Mouse (Mus musculus) heart, adult 8-10 months (tissue): ENCODE measurements around the gene Ctnna2. TPM values are rescaled to one million over a fixed set of nuclear protein-coding genes. Genes with fewer than 3 reads are reported as not detected.

Experiments
- DNase-seq: peaks from one replicate; pipeline ENCODE4 v3.0.0; 2022; ENCODE audit warnings: low spot score
- total RNA-seq, 4 experiments: library from RNA; stranded (reverse); gene quantifications; 2 replicates each; pipeline ENCODE4 v1.2.4; 2022

Ctnna2 gene
- total RNA-seq, 4 experiments from 2014 or later = 0.06 to 0.19 TPM; not detected in 2

DNA sequence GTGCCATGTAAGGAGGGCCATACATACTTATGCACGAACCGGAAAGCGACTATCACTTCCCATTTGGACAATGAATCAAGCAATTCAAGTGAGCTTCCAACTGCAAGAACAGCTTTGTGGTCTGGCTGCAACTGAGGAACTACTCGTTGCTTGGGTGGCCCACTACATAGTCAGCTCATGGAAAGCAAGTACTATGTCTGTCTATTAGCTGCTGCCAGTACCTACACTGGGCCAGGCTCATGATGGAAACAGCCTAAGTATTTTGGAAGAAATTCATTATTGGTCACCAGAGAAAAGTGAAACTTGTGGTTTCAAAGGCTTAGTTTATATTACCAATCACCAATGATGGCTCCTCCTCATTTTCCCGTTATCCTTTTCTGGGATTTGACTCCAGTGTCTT is 693.2 kb downstream of the Ctnna2 start:
- no peak for DNase-seq

DNA sequence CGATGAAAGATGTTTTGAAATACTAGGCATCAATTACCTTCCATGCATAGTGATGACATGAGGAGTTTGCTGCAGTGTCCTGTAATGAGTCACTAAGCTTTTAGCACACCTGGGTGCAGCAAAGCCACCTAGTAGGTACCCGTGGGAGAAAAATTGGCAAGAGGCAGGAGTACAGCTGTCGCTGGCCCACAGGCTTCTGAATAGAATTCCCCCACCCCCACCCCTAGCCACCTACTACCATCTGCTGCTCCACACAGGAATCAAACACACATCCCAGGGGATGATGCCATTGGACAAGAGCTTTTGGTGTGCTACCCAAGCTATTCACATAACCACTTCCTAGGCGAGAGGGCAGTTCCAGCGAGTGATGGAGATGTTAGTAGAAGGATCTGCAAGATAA is 700.7 kb downstream of the Ctnna2 start:
- no peak for DNase-seq

DNA sequence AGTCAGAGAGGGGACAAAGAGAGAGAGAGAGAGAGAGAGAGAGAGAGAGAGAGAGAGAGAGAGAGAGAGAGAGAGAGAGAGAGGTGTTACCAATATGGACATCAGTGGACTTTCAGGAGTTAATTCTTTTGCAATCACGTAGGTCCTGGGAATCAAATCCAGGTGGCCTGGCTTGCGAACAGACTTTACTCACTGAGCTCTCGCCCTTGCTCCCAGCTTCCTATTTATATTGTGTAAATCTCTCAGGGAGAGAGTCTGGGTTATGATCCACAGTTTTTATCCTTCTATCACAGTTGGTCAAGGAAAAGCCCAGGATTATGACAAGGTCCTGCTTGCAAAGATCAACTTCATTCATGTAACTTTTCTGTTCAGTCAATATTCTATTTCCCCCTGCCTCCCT is 714.3 kb downstream of the Ctnna2 start:
- no peak for DNase-seq

DNA sequence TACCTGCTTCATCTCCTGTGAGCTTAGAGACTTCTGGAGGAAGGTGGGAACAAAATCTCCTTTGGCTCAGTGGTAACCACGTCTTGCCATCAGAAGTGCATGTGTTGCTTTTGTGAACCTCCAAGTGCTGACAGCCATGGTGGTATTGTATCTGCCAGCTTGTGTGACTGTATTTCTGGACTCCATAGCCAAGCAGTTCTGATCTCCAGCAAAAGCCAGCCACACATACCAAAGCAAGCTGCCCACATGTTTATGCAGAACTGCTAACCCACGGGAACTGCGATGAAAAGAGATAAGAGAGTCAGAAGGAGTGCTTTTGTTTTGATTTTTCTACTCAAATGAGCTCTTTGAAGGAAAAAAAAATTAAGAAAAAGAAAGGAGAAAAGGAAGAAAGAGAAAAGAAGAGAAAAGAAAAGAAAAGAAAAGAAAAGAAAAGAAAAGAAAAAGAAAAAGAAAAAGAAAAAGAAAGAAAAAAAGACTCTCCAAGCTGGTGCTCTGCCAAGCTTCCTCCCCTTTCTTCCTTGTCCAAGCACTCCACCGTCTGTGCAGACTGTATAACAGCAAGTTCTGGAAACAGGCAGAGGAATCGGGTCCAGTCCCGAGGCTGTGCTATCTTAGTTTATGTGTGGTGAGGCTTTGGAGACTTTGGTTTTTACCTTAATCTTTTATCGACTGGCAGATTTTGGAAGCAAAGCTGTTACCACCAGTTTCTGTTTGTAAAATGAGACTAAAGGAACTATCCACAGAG is 722.0 kb downstream of the Ctnna2 start:
- no peak for DNase-seq

DNA sequence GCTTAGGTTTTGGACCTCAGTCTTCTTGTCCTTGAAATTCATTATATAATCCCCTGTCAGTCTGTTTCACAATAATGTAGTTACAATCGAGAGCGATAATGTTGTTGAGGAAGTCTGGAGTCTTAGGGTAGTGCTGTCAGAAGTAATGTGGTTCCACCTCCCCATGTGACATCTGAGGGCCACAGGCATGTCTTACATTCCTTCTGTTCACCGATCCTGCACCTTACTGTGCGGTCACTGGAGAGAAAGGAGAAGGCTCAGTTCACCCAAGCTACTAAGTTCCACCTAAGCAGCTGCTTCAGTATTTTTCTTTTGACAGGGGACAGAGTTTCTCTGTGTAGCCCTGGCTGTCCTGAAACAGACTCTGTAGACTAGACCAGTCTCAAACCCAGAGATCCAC is 723.2 kb downstream of the Ctnna2 start:
- no peak for DNase-seq

DNA sequence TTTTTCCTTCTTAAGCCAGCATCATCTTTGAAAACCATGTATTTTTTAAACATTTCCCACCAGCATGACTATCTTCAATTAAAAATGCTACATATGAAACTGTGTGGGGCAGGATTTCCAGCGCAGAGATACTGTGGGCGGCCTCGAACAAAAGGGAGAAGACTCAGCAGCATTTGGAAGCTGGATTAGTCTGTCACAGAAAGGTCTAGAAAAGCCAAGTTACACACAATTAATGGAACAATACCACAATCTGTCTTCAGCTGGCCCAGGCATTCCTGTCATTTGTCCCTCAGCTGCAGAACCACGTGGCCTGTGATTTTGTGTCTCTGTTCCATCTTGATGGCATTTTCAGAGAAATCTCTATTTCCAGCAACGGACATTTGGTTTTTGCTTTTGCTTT is 726.0 kb downstream of the Ctnna2 start:
- no peak for DNase-seq

DNA sequence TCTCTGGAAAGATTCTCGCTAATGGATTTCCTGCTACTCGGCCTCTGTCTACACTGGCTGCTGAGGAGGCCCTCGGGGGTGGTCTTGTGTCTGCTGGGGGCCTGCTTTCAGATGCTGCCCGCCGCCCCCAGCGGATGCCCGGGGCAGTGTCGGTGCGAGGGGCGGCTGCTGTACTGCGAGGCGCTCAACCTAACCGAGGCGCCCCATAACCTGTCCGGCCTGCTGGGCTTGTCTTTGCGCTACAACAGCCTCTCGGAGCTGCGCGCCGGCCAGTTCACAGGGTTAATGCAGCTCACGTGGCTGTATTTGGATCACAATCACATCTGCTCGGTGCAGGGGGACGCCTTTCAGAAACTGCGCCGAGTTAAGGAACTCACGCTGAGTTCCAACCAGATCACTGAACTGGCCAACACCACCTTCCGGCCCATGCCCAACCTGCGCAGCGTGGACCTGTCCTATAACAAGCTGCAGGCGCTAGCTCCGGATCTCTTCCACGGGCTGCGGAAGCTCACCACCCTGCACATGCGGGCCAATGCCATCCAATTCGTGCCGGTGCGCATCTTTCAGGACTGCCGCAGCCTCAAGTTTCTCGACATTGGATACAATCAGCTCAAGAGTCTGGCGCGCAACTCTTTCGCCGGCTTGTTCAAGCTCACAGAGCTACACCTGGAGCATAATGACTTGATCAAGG is 735.8 kb downstream of the Ctnna2 start:
- no peak for DNase-seq

DNA sequence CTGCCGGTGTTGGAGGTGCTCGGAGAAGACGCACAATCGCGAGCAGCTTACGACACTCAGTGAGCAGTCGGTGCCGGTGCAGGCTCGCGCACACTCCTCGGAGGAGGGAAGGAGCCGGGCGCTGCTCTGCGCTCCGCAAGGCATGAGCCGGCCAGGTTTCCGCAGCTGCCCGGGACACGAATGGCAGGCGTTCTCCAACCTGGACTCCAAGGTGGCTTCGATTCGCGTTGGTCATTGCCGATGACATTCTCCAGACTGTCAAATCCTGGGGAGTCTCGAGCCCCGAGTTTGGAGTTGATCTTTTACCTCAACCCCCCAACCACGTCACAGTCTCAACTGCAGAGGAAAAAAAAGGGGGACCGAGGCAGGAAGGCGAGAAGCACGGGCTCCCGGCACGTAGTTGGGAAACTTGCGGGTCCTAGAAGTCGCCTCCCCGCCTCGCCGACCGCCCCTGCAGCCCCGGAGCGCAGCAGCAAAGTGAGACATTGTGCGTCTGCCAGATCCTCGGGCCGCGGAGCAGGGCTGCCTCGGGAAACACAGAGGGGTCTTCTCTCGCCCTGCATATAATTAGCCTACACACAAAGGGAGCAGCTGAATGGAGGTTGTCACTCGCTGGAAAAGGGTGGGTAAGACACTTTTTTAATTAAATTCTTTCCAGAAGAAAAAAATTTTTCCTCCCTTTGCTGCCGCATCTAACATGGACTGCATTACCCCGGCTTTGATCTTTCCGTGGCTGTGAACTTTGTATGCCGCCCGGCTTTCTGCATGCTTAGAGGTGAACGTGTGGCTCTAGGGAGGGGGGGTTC is 736.7 kb downstream of the Ctnna2 start, which contains the start of gene Lrrtm1:
Lrrtm1 (plus strand) TSS at position 89 of the 806 bp plus-strand sequence.
- no peak for DNase-seq

DNA sequence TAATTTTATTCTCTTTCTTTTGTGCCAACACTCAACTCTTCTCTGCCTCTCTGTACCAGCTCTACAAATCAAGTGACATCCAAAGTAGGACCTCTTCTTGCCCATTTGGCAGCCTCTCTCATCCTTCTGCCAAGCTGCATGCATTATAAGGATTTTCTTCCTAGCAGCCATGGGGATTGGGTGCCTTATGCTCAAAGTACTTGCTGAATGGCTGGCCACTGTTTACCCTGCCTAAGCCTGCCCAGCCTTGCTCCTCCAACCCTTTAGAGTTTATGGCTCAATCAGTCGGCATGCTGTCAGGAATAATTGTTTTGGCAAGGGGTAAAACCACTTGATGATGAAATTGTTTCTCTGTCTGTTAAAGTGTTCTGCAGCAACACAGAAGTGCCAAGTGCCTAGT is 739.1 kb downstream of the Ctnna2 start:
- DNase-seq = no peak

DNA sequence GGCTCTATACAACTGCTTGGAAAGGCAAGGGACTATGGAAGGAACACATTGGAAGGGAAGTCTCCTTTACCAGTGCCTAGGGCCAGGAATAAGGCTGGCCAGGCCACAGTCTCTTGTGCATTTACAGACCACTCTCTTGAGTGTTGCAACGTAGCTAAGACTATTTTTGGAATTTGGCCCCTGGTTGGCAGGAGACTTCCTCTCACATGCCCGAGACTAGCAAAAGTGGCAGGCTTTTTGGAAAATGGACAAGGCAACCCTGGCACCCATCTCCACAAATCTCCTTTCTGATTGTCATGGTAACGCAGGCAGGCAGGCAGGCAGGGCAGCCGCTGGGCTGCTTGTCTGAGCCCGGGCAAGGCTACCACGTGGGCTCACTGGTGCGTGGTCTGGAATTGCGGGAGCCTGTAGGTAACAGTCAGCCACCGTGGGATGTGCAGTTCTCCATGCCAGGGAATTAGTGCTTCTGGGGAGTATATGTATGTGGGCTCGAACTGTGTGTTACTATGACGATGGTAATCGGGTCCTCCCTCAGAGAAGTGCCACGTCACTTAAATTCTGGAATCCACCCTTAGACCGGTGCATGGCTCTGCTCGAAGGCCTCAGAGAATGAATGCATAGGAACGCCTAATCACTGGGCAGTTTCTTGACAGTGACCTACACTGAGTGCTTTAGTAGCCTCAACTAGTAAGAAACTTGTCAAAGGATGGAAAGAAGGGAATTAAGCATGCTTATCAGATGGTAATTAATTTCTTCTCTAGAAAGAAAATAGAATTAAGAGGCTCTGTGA is 756.5 kb downstream of the Ctnna2 start:
- no peak for DNase-seq

DNA sequence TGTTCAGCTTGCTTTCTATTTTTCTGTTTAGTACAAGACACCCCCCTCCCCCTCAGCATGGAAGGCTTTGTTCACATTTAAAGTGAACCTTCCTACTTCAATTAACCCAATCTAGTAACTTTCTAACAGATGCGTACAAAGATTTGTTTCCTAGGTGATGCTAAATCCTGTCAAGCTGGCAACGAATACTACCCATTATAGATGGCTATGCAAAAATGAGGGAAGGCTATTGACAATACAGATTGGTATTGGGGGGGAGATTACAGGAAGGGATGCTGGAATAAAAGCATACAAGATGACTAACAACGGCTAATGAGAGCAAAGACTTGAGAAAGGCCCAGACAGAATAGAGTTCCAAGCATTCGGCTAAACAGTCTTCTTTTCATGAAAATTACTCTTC is 758.7 kb downstream of the Ctnna2 start:
- DNase-seq = no peak

DNA sequence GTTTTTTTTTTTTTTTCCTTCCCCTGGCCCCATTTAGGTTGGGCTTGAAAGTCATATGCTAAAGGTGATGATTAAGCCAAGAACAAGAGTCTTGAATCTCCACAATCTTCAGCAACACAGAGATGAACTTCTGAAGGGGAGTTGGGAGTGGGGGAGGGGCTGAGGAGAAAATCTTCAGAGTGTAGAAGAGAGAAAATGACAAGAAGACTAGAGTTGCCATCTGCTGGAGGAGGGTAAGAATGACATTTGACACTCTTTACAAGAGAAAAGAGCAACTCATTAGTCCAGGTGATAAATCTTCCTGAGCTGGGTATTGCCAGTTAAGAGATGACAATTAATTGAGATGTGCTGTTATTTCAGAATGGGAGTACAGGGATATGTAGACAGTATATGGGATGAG is 760.6 kb downstream of the Ctnna2 start:
- no peak for DNase-seq

DNA sequence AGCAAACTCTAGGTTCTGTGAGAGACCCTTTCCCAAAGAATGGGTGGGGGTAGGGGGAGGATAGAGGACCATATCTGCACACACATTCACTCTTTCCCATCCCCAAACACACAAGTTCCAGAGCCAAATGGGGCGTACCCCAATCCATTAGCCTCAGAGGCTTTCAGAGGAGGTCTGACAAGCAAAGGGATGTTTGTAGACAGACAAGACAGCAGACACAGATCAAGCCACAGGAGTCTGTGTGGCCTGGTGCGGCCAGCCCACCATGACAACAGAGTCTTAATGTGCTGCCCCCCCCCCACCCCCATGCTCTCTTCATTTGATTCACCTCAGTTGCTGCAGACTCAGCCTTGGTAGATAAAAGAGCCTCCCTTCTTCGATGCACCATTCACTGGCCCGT is 764.2 kb downstream of the Ctnna2 start:
- DNase-seq = no peak

DNA sequence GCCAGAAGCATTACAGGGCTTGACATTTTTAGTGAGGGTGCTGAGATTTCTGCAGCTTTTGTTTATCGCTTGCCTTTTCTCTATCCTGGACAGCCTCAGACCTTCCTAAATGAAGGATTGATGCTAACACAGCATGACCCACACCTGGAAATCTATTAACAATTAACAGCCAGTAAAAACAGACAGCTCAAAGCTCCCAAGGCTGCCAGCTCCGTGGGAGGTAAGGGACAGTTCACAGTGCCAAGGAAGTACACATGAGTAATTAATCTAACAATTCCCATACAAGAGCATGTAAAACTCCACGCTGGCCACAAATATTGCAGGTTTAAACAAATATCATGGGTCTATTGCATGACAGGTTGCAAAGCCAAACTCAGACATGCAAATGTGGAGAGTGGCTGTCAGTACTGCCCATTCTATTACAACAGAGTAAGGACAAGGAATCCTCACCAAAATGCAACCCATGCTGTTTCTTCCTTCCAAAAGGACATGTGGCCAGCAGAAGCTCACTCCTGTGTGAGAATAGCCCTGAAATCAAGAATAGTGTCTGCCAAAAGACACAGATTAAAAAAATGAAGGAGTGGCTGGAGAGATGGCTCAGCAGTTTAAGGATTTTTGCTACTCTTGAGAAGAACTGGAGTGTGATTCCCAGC is 765.6 kb downstream of the Ctnna2 start:
- DNase-seq = no peak

DNA sequence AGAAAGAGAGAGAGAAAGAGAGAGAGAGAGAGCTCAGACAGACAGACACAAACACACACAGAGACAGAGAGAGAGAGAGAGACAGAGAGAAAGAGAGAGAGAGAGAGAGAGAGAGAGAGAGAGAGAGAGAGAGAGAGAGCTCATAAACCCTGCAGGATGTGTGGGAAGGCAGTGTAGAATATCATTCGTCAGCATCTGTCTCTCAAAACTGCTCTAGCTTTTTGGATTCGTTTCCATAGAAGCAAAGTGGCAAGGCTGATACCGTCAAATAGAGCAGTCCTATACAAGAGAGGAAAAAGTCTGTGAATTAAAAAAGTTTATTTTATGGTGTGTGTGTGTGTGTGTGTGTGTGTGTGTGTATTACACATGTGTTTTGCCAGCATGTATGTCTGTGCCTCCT is 769.6 kb downstream of the Ctnna2 start:
- no peak for DNase-seq

DNA sequence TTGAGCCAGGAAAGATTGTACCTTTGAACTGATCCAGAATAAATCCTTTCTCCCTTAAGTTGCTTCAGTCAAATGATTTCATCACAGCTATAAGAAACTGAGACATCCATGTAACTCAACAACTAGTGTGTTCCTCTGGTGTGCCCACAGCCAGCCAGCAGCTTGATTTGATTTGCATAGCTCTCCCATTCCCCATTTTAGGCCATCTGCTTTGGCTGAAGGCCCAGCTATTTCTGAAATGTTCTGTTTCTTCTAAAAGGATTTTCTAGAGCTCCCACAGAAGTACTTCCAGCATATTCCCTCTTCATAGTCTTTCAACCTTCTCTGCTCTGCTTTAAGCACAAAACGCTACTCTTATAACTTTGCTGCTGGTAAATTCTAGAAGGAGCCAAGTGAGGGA is 770.3 kb downstream of the Ctnna2 start:
- no peak for DNase-seq

DNA sequence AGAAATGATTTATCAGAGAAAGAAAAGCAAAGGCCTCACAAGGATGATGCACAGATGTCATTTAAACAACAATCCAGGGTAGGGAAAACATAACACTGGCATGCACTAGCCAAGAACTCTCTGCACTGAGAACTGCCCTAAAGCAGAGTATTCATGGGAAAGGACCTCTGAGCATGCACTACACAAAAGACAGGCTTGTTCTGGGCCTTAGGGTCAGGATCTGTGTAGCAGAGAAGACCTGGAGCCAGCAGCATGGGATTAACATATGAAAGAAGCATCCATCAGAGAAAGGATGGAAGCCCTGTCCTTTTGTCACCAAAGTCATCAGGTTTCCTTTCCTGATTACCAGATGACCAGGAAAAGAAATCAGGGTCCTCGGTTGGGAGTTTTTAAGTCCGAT is 780.1 kb downstream of the Ctnna2 start:
- no peak for DNase-seq

DNA sequence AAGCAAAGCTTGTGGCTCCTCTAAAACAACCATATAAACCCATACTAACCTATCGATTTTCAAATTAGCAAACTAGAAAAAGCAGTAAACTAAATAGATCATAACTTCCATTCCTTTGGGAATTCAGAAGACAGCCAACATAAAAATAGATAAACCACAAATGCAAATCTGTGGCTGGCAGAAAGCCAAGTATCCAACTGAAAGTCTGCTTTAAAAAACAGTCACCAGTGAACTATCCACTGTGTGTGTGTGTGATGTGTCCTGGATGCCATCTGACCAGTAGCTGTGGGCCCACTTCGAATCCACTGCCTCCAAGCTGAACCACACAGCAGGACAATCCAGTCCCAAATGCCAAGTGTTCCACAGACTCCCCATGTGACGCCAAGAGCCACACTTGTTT is 782.8 kb downstream of the Ctnna2 start:
- DNase-seq = no peak

DNA sequence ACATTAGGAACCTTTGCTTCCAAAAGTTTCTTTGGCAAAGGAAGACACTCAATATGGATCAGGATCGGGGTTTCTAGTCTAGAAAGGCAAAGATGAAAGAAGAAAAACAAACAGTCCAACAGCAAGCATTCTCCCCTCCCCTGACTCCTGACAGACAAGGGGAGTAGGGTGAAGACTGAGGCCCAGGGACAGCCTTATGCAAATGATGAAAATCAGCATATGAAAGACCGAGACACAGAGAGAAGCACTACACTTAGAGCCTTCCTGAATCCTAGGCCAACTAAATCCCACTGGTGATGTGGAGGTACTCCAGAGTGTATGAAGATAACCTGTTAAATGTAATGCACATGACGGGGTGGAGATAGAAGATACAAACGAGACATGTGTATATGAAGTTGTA is 787.9 kb downstream of the Ctnna2 start:
- DNase-seq = no peak

DNA sequence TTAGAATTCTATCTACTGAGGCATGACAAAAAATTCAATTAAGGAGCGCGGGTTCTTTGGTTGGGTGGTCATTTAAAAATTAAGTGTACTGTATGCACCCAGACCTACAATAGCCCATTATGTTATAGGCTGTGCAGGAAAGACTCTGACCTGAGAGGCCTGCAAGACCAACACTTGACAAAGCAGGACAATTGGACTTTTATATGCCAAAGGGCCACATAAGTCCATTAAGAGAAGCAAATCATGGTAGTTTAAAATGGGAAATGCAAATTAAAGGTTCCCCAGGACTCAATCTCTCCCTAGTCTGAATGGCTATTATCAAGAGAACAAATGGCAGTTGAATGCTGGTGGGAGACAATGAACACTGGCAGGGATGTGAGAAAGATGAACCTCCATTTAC is 790.9 kb downstream of the Ctnna2 start:
- no peak for DNase-seq

DNA sequence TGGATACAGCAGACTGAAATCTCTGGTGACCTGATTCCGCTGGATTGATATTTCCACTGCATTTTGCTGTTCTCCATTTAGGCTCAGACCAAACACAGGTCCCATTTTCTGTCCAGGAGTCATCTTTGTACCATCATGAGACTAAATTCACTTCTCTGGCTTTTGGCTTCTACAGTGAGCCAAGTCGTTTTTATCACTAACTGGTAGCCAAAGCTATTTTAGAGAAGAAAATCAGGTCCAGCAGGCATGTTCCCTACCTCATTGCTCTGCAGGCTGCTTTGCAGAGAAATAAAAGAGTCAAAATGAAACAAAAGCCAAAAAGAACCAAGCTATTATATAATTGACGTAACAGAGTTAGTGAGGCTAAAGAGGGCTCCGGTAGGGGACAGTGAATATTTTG is 793.7 kb downstream of the Ctnna2 start:
- no peak for DNase-seq
